In genomic region chr9:79146004-79146403, GRCm38 (mm10) we compare ENCODE assay signal across 22 mouse cellular contexts.
DNase-seq lines count a peak whose midpoint lies in the region; ATAC-seq lines count a peak whose summit lies in the region.
"Had no signal": no experiment of that assay in that cellular context is flagged by ENCODE, and none has a peak within 500 bp of the region (broad histone marks: within the 10 kb centered on the region; RNA-seq: fewer than 3 reads in every experiment).

No protein-coding gene starts in this region.

- peak; percentile 91 for ATAC-seq in frontal cortex, adult (ENCODE audit: low TSS enrichment)
- ATAC-seq: activated CD4-positive, CD25-positive, alpha-beta regulatory T cell, adult 4 months; CD4-positive, CD25-positive, alpha-beta regulatory T cell, adult 4 months; Patski had no signal

- no peak for DNase-seq in frontal cortex, postnatal 25 days (ENCODE audit: low spot score in 2 of 2)
- peak; percentile 41 for DNase-seq in brain, adult 2 months (ENCODE audit: low read depth, low spot score)
- peak; percentile 22 for DNase-seq in telencephalon, adult 2 months (ENCODE audit: low read depth, low spot score)
- no peak for DNase-seq in Muller cell, postnatal 12 days (ENCODE audit: inconsistent ontology term)
- DNase-seq in MN1 (ENCODE audit: low spot score), result no peak
- DNase-seq: adrenal gland, adult 2 months; adrenal gland, adult 8-10 months; adrenal gland, postnatal 10 days; adrenal gland, postnatal 14 days; adrenal gland, postnatal 25 days; adrenal gland, postnatal 36 days; B cell, adult 2 months; cerebellum, adult 11 months; cerebellum, adult 11-12 months; cerebellum, adult 18-20 months; cerebellum, adult 2 months; cerebellum, adult 8-10 months; cerebellum, adult 9-10 months had no signal

Comparison
In these comparisons a context has a peak if more than half of its experiments do, and no peak if none do; other contexts are left out.
1. DNase-seq: peak in brain, adult 2 months (single experiment) and telencephalon, adult 2 months (single experiment); none in frontal cortex, postnatal 25 days (0 of 2), Muller cell, postnatal 12 days (single experiment) and MN1 (single experiment).